Mouse (Mus musculus) spleen, adult 2 months (tissue): ENCODE measurements at regions not wholly inside any gene's neighbourhood (a gene's known extent, or its start where the extent isn't known, plus 50 kb on each side); places are given as distances from the start of the nearest gene placed in this dataset.

ENCODE experiments used
- CTCF ChIP-seq: fragments of 200-500 bp; IDR thresholded peaks from 2 replicates; pipeline ENCODE4 v1.5.1; 2011; ENCODE audit warnings: mild to moderate bottlenecking, inconsistent platforms; ENCODE audit not compliant: insufficient read depth, insufficient read length, insufficient replicate concordance; ENCODE audit errors: extremely low read depth
- POLR2A ChIP-seq: fragments of 200-500 bp; IDR thresholded peaks from 2 replicates; pipeline ENCODE4 v1.6.1; 2011; ENCODE audit warnings: low read depth, low read length, inconsistent platforms

GRCm38 (mm10) chr6:34242486-34242885, 65.6 kb upstream of the Slc35b4 start:
- TF ChIP-seq CTCF = no peak
- no peak for TF ChIP-seq POLR2A
